Mouse (Mus musculus) kidney, embryonic 14.5 days (tissue): Measurements from ENCODE around the gene Defb29. TPM values are rescaled to one million over a fixed set of nuclear protein-coding genes. Genes with fewer than 3 reads are reported as not detected.
A peak's percentile ranks its signal among the peaks of the same experiment; 100 is the strongest.

Experiments used
- ATAC-seq: fragments of 200-750 bp; cut with Nextera tagmentation; 2 replicates; pipeline ENCODE4 v1.8.0; 2017; ENCODE audit warnings: moderate number of reproducible peaks, mild to moderate bottlenecking, moderate TSS enrichment, moderate library complexity; ENCODE audit not compliant: low FRiP score, low TSS enrichment
- H3K27ac ChIP-seq: fragments of 300-500 bp; sonication (generic); 2 replicates; pipeline ENCODE4 v1.5.1; 2014; ENCODE audit warnings: low read depth, mild to moderate bottlenecking, low read length, moderate library complexity, mixed read lengths
- H3K27me3 ChIP-seq: fragments of 300-500 bp; sonication (generic); 2 replicates; pipeline ENCODE4 v1.6.1; 2014; ENCODE audit warnings: mild to moderate bottlenecking, low read length; ENCODE audit not compliant: control insufficient read depth, insufficient read depth
- H3K36me3 ChIP-seq: fragments of 300-500 bp; sonication (generic); 2 replicates; pipeline ENCODE4 v1.6.1; 2014; ENCODE audit warnings: low read length, mixed read lengths; ENCODE audit not compliant: control insufficient read depth, insufficient read depth
- H3K4me1 ChIP-seq: fragments of 300-500 bp; sonication (generic); 2 replicates; pipeline ENCODE4 v1.6.1; 2014; ENCODE audit warnings: low read length, mixed read lengths; ENCODE audit not compliant: control insufficient read depth, insufficient read depth
- H3K4me2 ChIP-seq: fragments of 300-500 bp; sonication (generic); replicated peaks from 2 replicates; pipeline ENCODE4 v1.6.1; 2014; ENCODE audit warnings: low read depth, mild to moderate bottlenecking, low read length
- H3K4me3 ChIP-seq: fragments of 300-500 bp; sonication (generic); 2 replicates; pipeline ENCODE4 v1.5.1; 2014; ENCODE audit warnings: mild to moderate bottlenecking, low read length
- H3K9ac ChIP-seq: fragments of 300-500 bp; sonication (generic); 2 replicates; pipeline ENCODE4 v1.6.1; 2014; ENCODE audit warnings: low read depth, mild to moderate bottlenecking, low read length, moderate library complexity
- H3K9me3 ChIP-seq: fragments of 300-500 bp; sonication (generic); 2 replicates; pipeline ENCODE4 v1.6.1; 2016; ENCODE audit warnings: low read length; ENCODE audit not compliant: control insufficient read depth
- WGBS: fragments of 180-500 bp; shearing (Covaris S2); extraction: QIAGEN DNeasy Blood & Tissue Kit; methylation state at CpG from one replicate; pipeline ENCODE4 v1.1.7; 2014; 5-methylcytosine and 5-hydroxymethylcytosine counted together
- polyA plus RNA-seq: library from polyadenylated mRNA; unstranded; fragments of >200 nt; fragmentation: Nextera tagmentation; extraction: Ambion mirVana; gene quantifications from 2 replicates; pipeline ENCODE4 v1.2.1, GENCODE M21; 2014

Gene Defb29
- polyA plus RNA-seq, 1 experiment from 2014 or later = not detected

DNA sequence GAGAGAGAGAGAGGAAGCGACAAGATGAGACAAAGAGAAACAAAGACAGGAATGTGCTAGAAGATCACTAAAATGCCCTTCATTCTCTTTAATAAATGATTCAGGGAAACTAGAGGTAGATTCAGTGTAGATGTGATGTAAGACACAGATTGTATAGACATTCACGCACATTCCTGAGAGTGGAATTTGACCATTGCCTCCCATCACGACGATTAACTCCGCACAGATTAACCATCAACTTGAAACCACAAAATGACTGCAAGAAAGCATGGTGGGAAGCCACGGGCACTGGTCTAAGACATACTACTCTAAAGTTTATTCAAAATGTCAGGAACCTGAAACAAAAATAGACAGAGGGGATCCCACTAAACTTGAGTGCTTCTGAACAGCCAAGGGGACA lies 30.4 kb upstream of the Defb29 start:
- 75% methylated on average over 6 of the region's 6 CpGs for WGBS
- H3K4me1 ChIP-seq = no peaks in the 10 kb centered on the region; the same call in 1 of the 2 replicates
- H3K9ac ChIP-seq = no peak overlapping the region
- no peak overlapping the region for H3K27ac ChIP-seq
- H3K9me3 ChIP-seq = no peaks in the 10 kb centered on the region
- H3K4me3 ChIP-seq = no peak overlapping the region
- H3K36me3 ChIP-seq = no peaks in the 10 kb centered on the region
- no peak overlapping the region for H3K4me2 ChIP-seq
- no peak for ATAC-seq
- H3K27me3 ChIP-seq = no peaks in the 10 kb centered on the region

DNA sequence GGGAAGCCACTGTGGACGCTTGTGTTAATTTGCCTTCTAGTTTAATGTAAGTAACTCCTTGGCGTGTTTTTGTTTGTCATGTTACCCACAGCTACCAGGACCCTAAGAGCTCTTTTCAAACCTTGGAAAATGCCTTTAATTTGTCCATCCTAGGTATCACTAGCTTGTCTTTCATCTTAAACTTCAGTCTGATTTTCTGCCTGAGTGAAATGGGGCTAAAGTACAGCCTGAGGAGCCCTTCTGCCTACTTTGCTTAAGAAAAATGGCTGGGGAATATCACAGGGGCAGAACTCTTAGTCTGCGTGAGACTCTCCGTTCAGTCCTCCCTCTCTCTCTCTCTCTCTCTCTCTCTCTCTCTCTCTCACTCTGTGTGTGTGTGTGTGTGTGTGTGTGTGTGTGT lies 30.0 kb upstream of the Defb29 start:
- no peaks in the 10 kb centered on the region for H3K9me3 ChIP-seq
- ATAC-seq = no peak
- H3K4me2 ChIP-seq = no peak overlapping the region
- H3K4me1 ChIP-seq = no peaks in the 10 kb centered on the region; the same call in 1 of the 2 replicates
- WGBS = 81% methylated on average over 4 of the region's 4 CpGs
- no peaks in the 10 kb centered on the region for H3K36me3 ChIP-seq
- no peak overlapping the region for H3K9ac ChIP-seq
- H3K27ac ChIP-seq = no peak overlapping the region
- H3K27me3 ChIP-seq = no peaks in the 10 kb centered on the region
- H3K4me3 ChIP-seq = no peak overlapping the region

DNA sequence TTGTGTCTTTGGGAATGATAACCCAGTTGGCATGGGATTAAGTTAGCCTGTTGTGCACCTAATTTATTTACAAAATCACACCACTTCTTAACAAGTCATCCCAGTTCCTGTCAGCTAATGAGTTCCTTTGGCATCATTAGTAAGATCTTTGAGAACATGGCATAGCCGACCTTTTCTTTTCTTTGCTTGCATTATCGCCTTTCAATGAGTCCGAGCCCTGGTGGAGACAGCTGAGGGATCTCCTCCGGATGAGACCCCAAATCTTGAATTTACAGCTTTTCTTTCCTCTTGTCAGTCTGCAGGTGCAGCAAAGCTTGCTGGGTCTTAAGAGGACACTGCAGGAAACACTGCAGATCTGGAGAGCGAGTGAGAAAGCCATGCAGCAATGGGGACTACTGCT lies 29.1 kb upstream of the Defb29 start, which contains the start of gene Gm17416:
Gm17416 (plus strand) TSS at position 301 of the 400 bp plus-strand sequence.
- H3K4me3 ChIP-seq = no peak within 1 kb of the TSS
- WGBS = 80% methylated on average over 5 of the region's 5 CpGs
- no peaks in the 10 kb centered on the region for H3K9me3 ChIP-seq
- H3K4me2 ChIP-seq = no peak within 1 kb of the TSS
- ATAC-seq = no peak
- H3K9ac ChIP-seq = no peak within 1 kb of the TSS
- no peaks in the 10 kb centered on the region for H3K4me1 ChIP-seq
- H3K27ac ChIP-seq = no peak within 1 kb of the TSS; the same call in 1 of the 2 replicates
- no peaks in the 10 kb centered on the region for H3K36me3 ChIP-seq
- no peaks in the 10 kb centered on the region for H3K27me3 ChIP-seq

DNA sequence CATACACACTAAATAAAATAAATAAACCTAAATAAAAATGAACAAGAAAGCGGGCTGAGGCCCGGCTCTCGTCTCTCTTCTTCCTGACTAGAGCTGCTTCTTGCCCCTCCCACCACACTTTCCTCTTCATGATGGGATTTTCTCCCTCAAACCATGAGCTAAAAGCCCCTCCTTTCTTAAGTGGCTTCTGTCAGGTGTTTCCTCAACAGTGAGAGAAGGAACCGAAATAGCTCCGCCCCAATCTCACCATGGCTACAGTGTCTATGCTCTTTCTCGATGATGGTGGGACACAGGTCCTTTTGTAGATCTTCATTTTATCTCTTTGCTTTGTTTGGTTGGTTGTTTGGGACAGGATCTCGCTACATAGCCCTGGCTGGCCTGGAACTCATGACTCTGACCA lies 16.8 kb upstream of the Defb29 start:
- ATAC-seq = no peak
- H3K9me3 ChIP-seq = no peaks in the 10 kb centered on the region
- H3K27me3 ChIP-seq = no peaks in the 10 kb centered on the region
- no peaks in the 10 kb centered on the region for H3K36me3 ChIP-seq
- no peak overlapping the region for H3K27ac ChIP-seq
- no peak overlapping the region for H3K4me2 ChIP-seq
- H3K9ac ChIP-seq = no peak overlapping the region
- H3K4me3 ChIP-seq = no peak overlapping the region
- 87% methylated on average over 7 of the region's 7 CpGs for WGBS
- peaks cover 8% of the 10 kb centered on the region; the same call in 1 of the 2 replicates for H3K4me1 ChIP-seq

DNA sequence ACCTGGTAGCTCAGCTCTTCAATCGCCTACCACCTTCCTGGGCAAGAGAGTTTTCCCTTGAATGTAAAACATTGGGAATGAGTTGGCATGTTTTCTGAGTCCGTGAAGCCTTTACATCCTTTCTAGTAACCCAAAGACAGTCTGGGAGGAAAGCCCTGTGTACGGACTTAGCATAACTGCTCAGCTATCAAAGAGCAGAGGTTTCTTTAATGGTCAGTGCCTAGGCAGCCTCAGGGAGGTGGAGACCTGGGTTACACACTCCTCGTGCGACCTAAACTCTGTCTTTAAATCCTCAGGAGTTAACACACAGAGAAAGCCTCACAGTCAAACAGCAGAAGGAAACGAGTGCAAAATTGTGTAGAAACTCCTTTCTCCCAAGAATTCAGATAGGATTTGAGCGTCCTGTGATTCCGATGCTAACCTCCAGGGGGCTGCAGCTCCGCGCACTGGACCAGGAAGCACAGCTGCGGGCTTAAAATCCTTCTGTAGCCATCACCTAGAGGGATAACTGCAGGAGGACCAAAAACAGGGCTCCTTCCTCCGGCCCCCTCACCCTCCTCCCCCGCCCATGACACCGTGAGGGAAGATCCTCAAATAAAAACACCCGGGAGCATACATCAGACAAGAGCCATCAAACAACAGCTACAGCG lies 14.0 kb upstream of the Defb29 start:
- no peak overlapping the region for H3K9ac ChIP-seq
- no peaks in the 10 kb centered on the region for H3K9me3 ChIP-seq
- peak overlapping the region; percentile 8; the same call in 1 of the 2 replicates for H3K27ac ChIP-seq
- peak overlapping the region; percentile 29 for H3K4me2 ChIP-seq
- peaks cover 8% of the 10 kb centered on the region; the same call in 1 of the 2 replicates for H3K4me1 ChIP-seq
- H3K4me3 ChIP-seq = no peak overlapping the region
- whole genome bisulfite sequencing = 9% methylated on average over 16 of the region's 16 CpGs
- peak; percentile 60; the same call in 1 of the 2 replicates for ATAC-seq
- H3K27me3 ChIP-seq = no peaks in the 10 kb centered on the region
- no peaks in the 10 kb centered on the region for H3K36me3 ChIP-seq

DNA sequence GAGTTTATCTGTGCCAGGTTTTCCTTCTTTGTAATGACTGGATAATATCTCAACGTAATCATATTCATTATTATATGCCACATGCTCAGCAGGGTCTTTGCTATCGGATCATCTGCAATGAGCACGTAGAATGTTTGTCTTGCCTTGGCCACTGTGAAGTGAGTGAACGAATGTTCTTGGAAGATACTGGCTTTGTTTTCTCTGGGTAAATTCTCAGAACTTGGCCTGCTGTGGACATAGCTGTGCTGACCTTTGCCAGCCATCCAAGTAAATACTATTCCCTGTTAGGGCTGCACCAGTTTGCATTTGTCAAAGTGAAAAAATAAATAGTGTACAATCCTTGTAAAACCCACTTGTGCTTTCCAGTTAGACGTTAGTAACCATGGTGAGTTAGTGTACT lies 8.2 kb upstream of the Defb29 start:
- no peaks in the 10 kb centered on the region for H3K9me3 ChIP-seq
- H3K27ac ChIP-seq = no peak overlapping the region
- H3K27me3 ChIP-seq = no peaks in the 10 kb centered on the region
- 70% methylated on average over 5 of the region's 5 CpGs for WGBS
- H3K4me1 ChIP-seq = peaks cover 17% of the 10 kb centered on the region; the same call in 1 of the 2 replicates
- ATAC-seq = no peak
- no peak overlapping the region for H3K4me2 ChIP-seq
- H3K4me3 ChIP-seq = no peak overlapping the region
- no peaks in the 10 kb centered on the region for H3K36me3 ChIP-seq
- no peak overlapping the region for H3K9ac ChIP-seq

DNA sequence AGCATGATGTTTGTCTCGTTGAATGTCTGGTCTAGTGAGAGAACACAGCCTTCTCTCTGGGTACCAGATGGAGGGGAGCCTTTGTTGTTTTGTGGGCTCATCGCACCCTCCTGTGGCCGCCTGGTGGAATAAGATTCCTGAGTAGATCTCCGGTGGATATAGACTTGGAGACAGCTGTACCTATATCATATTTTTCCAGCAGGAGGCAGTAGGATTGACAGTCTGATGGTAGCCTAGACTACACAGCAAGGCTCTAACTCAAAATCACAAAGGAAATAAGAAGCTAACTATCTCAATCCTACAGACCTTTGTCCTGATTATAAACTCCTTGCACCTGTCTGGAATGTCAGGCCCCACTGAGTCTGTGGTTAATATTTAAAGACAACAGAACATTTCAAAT lies 4.8 kb upstream of the Defb29 start:
- Histone ChIP-seq H3K4me1 (peaks cover 9% of the 10 kb centered on the region; the same call in 1 of the 2 replicates), H3K36me3 (no peaks in the 10 kb centered on the region), H3K4me2 (no peak overlapping the region), H3K9ac (no peak overlapping the region), H3K9me3 (peaks cover 5% of the 10 kb centered on the region; the same call in 1 of the 2 replicates), H3K4me3 (no peak overlapping the region), H3K27ac (no peak overlapping the region; the same call in 1 of the 2 replicates), H3K27me3 (no peaks in the 10 kb centered on the region)
- WGBS = 14% methylated on average over 4 of the region's 4 CpGs
- ATAC-seq = peak; percentile 65

DNA sequence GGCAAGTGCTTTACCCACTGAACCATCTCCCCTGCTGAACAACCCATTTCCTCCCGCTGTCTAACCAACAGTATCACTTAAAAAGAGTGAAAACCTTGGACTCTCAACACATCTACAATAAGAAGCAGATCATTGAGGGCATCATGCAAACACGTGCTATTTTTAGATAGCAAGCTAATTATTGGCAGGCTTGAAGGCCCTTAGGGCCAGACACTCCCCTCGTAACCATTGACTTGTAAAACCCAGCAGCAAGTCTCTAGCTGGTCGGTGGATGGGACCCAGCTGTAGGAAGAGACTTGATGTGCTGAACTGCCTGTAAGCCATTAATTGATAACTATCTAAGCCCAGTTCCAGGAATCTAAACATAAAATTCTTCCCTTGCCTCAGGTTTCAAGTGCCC lies 3.6 kb upstream of the Defb29 start:
- Histone ChIP-seq H3K4me2 (no peak overlapping the region), H3K9me3 (peaks cover 5% of the 10 kb centered on the region; the same call in 1 of the 2 replicates), H3K27ac (no peak overlapping the region), H3K4me1 (peaks cover 9% of the 10 kb centered on the region; the same call in 1 of the 2 replicates), H3K36me3 (no peaks in the 10 kb centered on the region), H3K4me3 (no peak overlapping the region), H3K27me3 (no peaks in the 10 kb centered on the region), H3K9ac (no peak overlapping the region)
- WGBS = 51% methylated on average over 4 of the region's 4 CpGs
- no peak for ATAC-seq

DNA sequence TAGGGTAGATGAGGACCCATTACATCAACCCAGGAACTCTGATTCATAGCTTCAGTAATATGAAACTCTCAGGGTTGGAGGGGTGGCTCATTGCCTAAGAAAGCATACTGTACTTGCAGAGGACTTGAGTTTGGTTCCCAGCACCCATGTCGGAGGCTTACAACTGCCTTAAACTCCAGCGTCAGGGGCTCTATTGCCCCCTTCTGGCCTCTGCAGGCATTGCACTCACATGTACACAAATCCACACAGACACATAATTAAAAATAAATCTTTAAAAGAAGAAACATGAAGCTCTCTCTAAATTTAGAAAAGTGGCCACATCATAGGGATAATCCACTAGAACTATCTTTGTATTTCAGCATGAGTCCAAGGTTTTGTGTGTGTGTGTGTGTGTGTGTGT lies 3.0 kb upstream of the Defb29 start:
- Histone ChIP-seq H3K9ac (no peak overlapping the region), H3K27me3 (no peaks in the 10 kb centered on the region), H3K4me3 (no peak overlapping the region), H3K4me2 (no peak overlapping the region), H3K9me3 (peaks cover 5% of the 10 kb centered on the region; the same call in 1 of the 2 replicates), H3K27ac (no peak overlapping the region), H3K4me1 (peaks cover 9% of the 10 kb centered on the region; the same call in 1 of the 2 replicates), H3K36me3 (no peaks in the 10 kb centered on the region)
- WGBS = 65% methylated on average over 2 of the region's 2 CpGs
- ATAC-seq = no peak
